Mouse (Mus musculus) intestine, embryonic 14.5 days (tissue): ENCODE measurements at regions not wholly inside any gene's neighbourhood (a gene's known extent, or its start where the extent isn't known, plus 50 kb on each side); places are given as distances from the start of the nearest gene placed in this dataset.

Experiments
- ATAC-seq: fragments of 200-750 bp; cut with Nextera tagmentation; replicated peaks from 2 replicates; pipeline ENCODE4 v1.8.0; 2017; ENCODE audit warnings: low read depth, moderate number of reproducible peaks, moderate TSS enrichment, moderate library complexity; ENCODE audit not compliant: low FRiP score, low TSS enrichment
- DNase-seq: peaks from one replicate; pipeline ENCODE4 v3.0.0-alpha.2; 2018; ENCODE audit warnings: low spot score
- H3K27ac ChIP-seq: fragments of 300-500 bp; sonication (generic); 2 replicates; pipeline ENCODE4 v1.5.1; 2014; ENCODE audit warnings: low read depth, mild to moderate bottlenecking, control low read depth
- H3K27me3 ChIP-seq: fragments of 300-500 bp; sonication (generic); replicated peaks from 2 replicates; pipeline ENCODE4 v1.6.1; 2014; ENCODE audit warnings: low read length, control low read depth; ENCODE audit not compliant: control insufficient read depth, insufficient read depth
- H3K36me3 ChIP-seq: fragments of 300-500 bp; sonication (generic); 2 replicates; pipeline ENCODE4 v1.6.1; 2014; ENCODE audit warnings: low read length, control low read depth; ENCODE audit not compliant: control insufficient read depth, insufficient read depth
- H3K4me1 ChIP-seq: fragments of 300-500 bp; sonication (generic); replicated peaks from 2 replicates; pipeline ENCODE4 v1.6.1; 2014; ENCODE audit warnings: low read length, control low read depth, mixed read lengths; ENCODE audit not compliant: control insufficient read depth, insufficient read depth
- H3K4me2 ChIP-seq: fragments of 300-500 bp; sonication (generic); 2 replicates; pipeline ENCODE4 v1.6.1; 2014; ENCODE audit warnings: low read length
- H3K4me3 ChIP-seq: fragments of 300-500 bp; sonication (generic); 2 replicates; pipeline ENCODE4 v1.5.1; 2014; ENCODE audit warnings: low read depth, low read length, control low read depth, mixed read lengths
- H3K9ac ChIP-seq: fragments of 300-500 bp; sonication (generic); 2 replicates; pipeline ENCODE4 v1.6.1; 2014; ENCODE audit warnings: mild to moderate bottlenecking, low read length
- H3K9me3 ChIP-seq: fragments of 300-500 bp; sonication (generic); 2 replicates; pipeline ENCODE4 v1.6.1; 2016; ENCODE audit warnings: low read length, control low read depth; ENCODE audit not compliant: control insufficient read depth
- WGBS: fragments of 180-500 bp; shearing (Covaris S2); extraction: QIAGEN DNeasy Blood & Tissue Kit; methylation state at CpG from one replicate; pipeline ENCODE4 v1.1.7; 2014; 5-methylcytosine and 5-hydroxymethylcytosine counted together

DNA sequence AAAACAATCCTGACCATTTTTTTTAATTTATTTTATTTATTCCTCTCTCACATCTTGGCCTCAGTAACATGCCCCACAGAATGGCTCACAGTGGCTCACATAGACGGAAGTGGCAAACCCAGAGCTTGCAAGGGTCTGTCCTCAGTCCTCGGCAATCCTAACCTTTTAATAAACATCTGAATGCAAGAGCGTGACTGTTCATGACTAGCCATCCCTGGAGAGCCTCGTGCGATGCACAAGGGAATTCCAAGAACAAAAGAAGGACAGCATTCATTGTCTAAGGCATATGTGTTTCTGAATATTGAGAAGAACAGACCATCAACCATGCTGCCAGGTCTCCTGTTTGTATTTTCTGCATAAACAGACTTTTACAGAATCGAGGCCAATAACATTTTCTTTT lies 98.8 kb upstream of the 1700025G04Rik start:
- Histone ChIP-seq H3K36me3 (no peaks in the 10 kb centered on the region), H3K9me3 (no peaks in the 10 kb centered on the region), H3K4me2 (no peak overlapping the region), H3K27ac (no peak overlapping the region), H3K27me3 (no peaks in the 10 kb centered on the region), H3K4me1 (peaks cover 8% of the 10 kb centered on the region; the same call in 1 of the 2 replicates), H3K4me3 (no peak overlapping the region), H3K9ac (no peak overlapping the region)
- no peak for DNase-seq
- no peak for ATAC-seq
- 33% methylated on average over 6 of the region's 6 CpGs for WGBS

DNA sequence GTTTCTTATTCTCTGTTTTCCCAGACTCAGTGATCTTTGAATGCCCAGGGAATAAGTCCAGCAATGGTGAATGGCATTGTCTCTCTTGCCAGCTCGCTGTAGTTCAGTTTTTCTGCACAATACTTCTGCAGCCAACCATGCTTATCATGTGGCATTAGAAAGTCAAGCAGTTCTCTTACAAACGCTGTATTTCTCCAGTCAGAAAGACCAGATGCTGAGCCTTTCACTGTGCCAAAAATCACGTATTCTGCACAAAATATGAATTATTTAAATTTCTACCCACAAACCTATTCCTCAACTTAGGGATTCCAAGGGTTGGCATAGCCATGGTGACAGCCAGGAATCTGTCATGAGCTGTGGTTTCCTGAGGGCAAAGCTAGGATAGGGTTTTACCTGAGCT lies 95.0 kb upstream of the 1700025G04Rik start:
- H3K4me2 ChIP-seq = no peak overlapping the region
- no peak for DNase-seq
- no peak for ATAC-seq
- WGBS = 86% methylated on average over 3 of the region's 3 CpGs
- H3K4me1 ChIP-seq = peaks cover 8% of the 10 kb centered on the region; the same call in 1 of the 2 replicates
- no peaks in the 10 kb centered on the region for H3K27me3 ChIP-seq
- H3K9me3 ChIP-seq = no peaks in the 10 kb centered on the region
- no peak overlapping the region for H3K27ac ChIP-seq
- H3K9ac ChIP-seq = no peak overlapping the region
- no peaks in the 10 kb centered on the region for H3K36me3 ChIP-seq
- H3K4me3 ChIP-seq = no peak overlapping the region

DNA sequence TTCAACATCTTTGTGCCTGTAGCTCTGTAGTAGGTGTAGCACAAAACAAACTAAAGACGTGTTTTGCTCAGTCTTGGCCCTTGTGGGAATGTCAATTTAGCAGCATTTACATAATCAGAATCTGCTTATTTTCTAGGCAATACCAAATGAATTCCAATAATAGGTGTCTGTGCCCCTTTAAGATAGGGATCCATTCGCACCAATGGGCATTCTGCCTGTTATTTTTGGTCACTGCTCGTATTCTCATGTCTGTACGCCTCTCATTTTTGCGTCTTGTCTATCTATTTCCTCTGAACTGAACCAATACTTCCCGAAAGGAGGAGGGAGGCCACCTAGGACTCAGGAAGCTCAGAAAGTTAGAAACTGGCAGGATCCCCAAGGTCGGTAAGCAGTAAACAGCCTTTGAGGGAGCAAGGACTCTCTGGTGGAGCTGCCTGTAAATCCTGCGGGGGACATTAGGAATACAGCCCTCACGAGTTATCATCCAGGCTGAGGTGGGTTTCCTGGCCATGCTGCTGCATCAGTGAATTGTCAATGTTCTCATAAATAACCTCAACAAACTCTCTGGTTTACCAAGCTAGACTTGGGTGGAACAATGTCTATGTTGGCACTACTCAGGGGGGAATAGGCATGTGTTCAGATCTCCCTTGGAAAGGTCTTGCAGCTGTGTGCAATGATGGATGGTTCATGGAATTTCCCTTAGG lies 86.5 kb upstream of the 1700025G04Rik start:
- H3K4me2 ChIP-seq = no peak overlapping the region
- no peaks in the 10 kb centered on the region for H3K9me3 ChIP-seq
- H3K36me3 ChIP-seq = no peaks in the 10 kb centered on the region
- H3K4me1 ChIP-seq = no peaks in the 10 kb centered on the region
- ATAC-seq = no peak
- H3K27ac ChIP-seq = no peak overlapping the region
- no peak overlapping the region for H3K9ac ChIP-seq
- H3K4me3 ChIP-seq = no peak overlapping the region
- no peak for DNase-seq
- H3K27me3 ChIP-seq = no peaks in the 10 kb centered on the region
- 86% methylated on average over 9 of the region's 9 CpGs for WGBS

DNA sequence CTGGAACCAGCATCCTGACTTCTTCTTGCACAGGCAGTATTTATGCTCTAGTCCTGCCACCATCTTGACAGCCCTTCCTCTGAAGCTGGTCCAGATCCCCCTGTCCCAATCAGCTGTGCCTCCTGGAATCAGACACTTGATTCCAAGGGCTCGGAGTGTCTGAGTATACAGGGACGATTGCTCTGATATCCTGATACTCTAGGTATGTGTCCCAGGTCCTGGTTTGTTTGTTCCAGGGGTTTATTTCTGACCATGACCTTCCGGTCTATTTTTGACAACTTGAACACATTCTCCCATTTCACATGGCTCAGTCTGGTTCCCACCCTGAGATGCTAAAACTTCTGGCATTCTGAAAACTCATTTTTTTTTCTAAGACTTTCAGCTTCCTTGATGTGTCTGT lies 85.8 kb upstream of the 1700025G04Rik start:
- Histone ChIP-seq H3K9me3 (no peaks in the 10 kb centered on the region), H3K4me1 (no peaks in the 10 kb centered on the region), H3K9ac (no peak overlapping the region), H3K27me3 (no peaks in the 10 kb centered on the region), H3K27ac (no peak overlapping the region), H3K4me3 (no peak overlapping the region), H3K4me2 (no peak overlapping the region), H3K36me3 (no peaks in the 10 kb centered on the region)
- no peak for ATAC-seq
- DNase-seq = no peak
- WGBS = 89% methylated on average over 3 of the region's 3 CpGs

DNA sequence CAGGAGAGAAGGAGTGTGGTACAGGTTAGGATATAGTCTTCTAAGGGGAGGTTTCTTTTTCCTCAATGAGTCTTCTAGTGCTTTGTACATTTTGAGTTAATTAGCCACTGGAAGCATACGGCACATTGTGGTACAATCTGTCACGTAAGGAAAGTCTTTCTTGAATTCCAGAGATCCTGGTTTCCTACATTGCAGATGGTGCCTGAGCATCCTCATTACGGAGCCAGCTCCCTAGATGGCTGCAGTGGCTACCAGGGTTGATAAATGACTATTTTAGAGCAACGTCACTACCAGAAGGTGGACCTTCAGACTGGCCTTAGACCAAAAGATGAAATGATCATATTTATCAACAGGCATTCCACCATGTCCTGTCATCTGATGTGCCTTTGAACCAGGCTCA lies 84.5 kb upstream of the 1700025G04Rik start:
- Histone ChIP-seq H3K4me1 (no peaks in the 10 kb centered on the region), H3K9me3 (no peaks in the 10 kb centered on the region), H3K36me3 (no peaks in the 10 kb centered on the region), H3K27me3 (no peaks in the 10 kb centered on the region), H3K4me2 (no peak overlapping the region), H3K9ac (no peak overlapping the region), H3K27ac (no peak overlapping the region), H3K4me3 (no peak overlapping the region)
- ATAC-seq = no peak
- 92% methylated on average over 4 of the region's 4 CpGs for WGBS
- DNase-seq = no peak

DNA sequence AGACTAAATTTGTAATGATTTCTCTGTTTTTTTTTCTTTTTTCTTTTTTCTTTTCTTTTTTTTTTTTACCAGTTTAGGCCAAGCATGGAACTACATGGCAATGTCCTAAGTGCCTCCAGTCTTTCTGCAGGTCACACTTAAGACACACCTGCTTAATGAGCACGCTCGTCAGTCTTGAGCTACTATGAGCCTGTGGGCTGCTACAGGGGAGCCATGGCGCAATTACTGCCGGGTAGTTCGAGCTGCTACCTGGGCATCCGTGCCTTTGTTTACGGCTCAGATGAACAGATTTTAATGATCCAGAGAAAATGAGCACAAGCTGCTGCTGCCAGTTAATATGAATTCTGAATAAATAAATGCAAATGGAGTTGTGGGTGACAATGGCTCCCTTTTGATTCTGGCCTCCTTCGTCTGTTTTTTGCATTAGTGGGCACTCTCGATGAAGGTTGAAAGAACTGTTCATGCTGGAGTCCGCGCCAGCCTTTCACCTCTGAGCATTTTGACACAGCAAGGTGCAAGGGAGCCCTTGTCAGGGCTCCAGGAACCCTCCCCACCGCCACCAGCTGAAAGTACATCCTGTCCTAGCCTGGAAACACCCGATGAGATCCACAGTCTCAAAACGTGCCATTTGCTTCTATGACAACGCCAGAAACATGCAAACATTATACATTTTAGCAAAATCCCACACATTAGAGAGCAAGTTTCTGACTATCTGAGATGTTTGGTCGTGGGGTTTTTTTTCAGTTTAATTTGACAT lies 81.3 kb upstream of the 1700025G04Rik start:
- H3K9ac ChIP-seq = no peak overlapping the region
- ATAC-seq (no peak), DNase-seq (no peak)
- no peak overlapping the region for H3K4me3 ChIP-seq
- no peaks in the 10 kb centered on the region for H3K4me1 ChIP-seq
- H3K36me3 ChIP-seq = no peaks in the 10 kb centered on the region
- WGBS = 83% methylated on average over 16 of the region's 16 CpGs
- H3K9me3 ChIP-seq = no peaks in the 10 kb centered on the region
- H3K4me2 ChIP-seq = no peak overlapping the region
- H3K27ac ChIP-seq = no peak overlapping the region
- no peaks in the 10 kb centered on the region for H3K27me3 ChIP-seq

DNA sequence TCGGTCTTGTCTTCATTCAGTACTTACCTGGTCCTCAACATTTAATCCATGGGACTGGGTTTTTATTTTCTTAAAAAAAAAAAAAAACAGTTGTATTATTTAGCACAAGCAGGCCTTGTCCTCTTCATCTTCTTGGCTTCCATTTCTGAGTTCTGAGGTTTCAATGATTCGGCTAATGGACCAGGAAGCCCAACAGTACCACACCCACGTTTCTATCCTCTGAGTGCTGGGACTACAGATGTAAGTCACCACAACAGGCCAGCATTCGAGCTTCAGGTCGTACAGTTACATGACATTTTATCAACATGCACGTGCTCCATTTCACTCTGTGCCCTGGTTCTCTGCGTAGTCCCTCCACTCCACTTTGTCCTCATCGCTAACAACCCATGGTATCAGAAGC lies 80.7 kb upstream of the 1700025G04Rik start:
- WGBS = 91% methylated on average over 8 of the region's 8 CpGs
- Histone ChIP-seq H3K4me3 (no peak overlapping the region), H3K27ac (no peak overlapping the region), H3K4me2 (no peak overlapping the region), H3K27me3 (no peaks in the 10 kb centered on the region), H3K36me3 (no peaks in the 10 kb centered on the region), H3K9ac (no peak overlapping the region), H3K4me1 (no peaks in the 10 kb centered on the region), H3K9me3 (no peaks in the 10 kb centered on the region)
- DNase-seq = no peak
- ATAC-seq = no peak

DNA sequence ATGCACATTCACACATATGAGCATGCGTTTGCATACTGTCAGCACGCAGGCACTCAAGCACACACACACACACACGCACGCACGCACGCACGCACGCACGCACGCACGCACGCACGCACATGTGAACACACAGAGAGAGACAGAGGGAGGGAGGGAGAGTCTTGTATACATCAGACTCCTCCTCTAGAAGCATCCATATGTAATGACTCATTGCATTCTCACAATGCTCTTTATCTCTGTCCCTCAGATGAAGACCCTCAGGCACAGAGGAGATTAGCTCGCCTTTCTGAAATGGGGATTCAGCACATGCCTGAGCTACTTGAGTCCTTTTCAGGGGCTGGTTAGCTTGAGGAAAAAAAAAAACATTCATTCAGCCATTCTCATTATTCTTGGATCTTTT lies 79.6 kb upstream of the 1700025G04Rik start:
- WGBS = 88% methylated on average over 14 of the region's 14 CpGs
- no peak overlapping the region for H3K4me2 ChIP-seq
- ATAC-seq (no peak), DNase-seq (no peak)
- H3K9ac ChIP-seq = no peak overlapping the region
- no peak overlapping the region for H3K4me3 ChIP-seq
- H3K36me3 ChIP-seq = no peaks in the 10 kb centered on the region
- peaks cover 8% of the 10 kb centered on the region; the same call in 1 of the 2 replicates for H3K4me1 ChIP-seq
- H3K27me3 ChIP-seq = no peaks in the 10 kb centered on the region
- H3K27ac ChIP-seq = no peak overlapping the region
- no peaks in the 10 kb centered on the region for H3K9me3 ChIP-seq

DNA sequence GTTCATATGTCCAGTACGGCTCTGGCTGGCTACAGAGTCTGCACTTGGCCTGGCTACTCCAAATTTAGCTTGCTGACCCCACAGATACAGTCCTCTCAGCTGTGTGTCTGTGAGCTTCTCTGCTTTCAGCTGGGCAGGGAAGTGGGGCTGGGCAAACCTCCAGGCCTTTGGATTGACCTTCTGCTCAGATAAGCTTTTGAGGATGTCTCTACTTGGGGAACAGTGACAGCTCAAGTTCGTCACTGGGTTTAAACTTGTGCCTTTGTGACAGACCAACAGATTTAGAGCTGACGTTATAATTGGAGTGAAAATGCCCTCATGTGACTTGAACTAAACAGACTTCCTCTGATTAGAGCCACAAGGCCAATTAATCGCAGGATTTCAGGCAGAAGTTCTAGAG lies 78.4 kb upstream of the 1700025G04Rik start:
- DNase-seq (no peak), ATAC-seq (no peak)
- H3K4me1 ChIP-seq = peaks cover 8% of the 10 kb centered on the region; the same call in 1 of the 2 replicates
- no peak overlapping the region for H3K4me3 ChIP-seq
- H3K36me3 ChIP-seq = no peaks in the 10 kb centered on the region
- no peak overlapping the region for H3K9ac ChIP-seq
- no peaks in the 10 kb centered on the region for H3K9me3 ChIP-seq
- H3K27ac ChIP-seq = no peak overlapping the region
- no peak overlapping the region for H3K4me2 ChIP-seq
- 66% methylated on average over 4 of the region's 4 CpGs for WGBS
- no peaks in the 10 kb centered on the region for H3K27me3 ChIP-seq
